Mouse (Mus musculus) intestine, embryonic 14.5 days (tissue): Measurements from ENCODE around the gene Morc1. TPM values are rescaled to one million over a fixed set of nuclear protein-coding genes. Genes with fewer than 3 reads are reported as not detected.

ENCODE experiments used
- ATAC-seq: fragments of 200-750 bp; cut with Nextera tagmentation; replicated peaks from 2 replicates; pipeline ENCODE4 v1.8.0; 2017; ENCODE audit warnings: low read depth, moderate number of reproducible peaks, moderate TSS enrichment, moderate library complexity; ENCODE audit not compliant: low FRiP score, low TSS enrichment
- DNase-seq: peaks from one replicate; pipeline ENCODE4 v3.0.0-alpha.2; 2018; ENCODE audit warnings: low spot score
- H3K27ac ChIP-seq: fragments of 300-500 bp; sonication (generic); 2 replicates; pipeline ENCODE4 v1.5.1; 2014; ENCODE audit warnings: low read depth, mild to moderate bottlenecking, control low read depth
- H3K27me3 ChIP-seq: fragments of 300-500 bp; sonication (generic); replicated peaks from 2 replicates; pipeline ENCODE4 v1.6.1; 2014; ENCODE audit warnings: low read length, control low read depth; ENCODE audit not compliant: control insufficient read depth, insufficient read depth
- H3K36me3 ChIP-seq: fragments of 300-500 bp; sonication (generic); 2 replicates; pipeline ENCODE4 v1.6.1; 2014; ENCODE audit warnings: low read length, control low read depth; ENCODE audit not compliant: control insufficient read depth, insufficient read depth
- H3K4me1 ChIP-seq: fragments of 300-500 bp; sonication (generic); replicated peaks from 2 replicates; pipeline ENCODE4 v1.6.1; 2014; ENCODE audit warnings: low read length, control low read depth, mixed read lengths; ENCODE audit not compliant: control insufficient read depth, insufficient read depth
- H3K4me2 ChIP-seq: fragments of 300-500 bp; sonication (generic); 2 replicates; pipeline ENCODE4 v1.6.1; 2014; ENCODE audit warnings: low read length
- H3K4me3 ChIP-seq: fragments of 300-500 bp; sonication (generic); 2 replicates; pipeline ENCODE4 v1.5.1; 2014; ENCODE audit warnings: low read depth, low read length, control low read depth, mixed read lengths
- H3K9ac ChIP-seq: fragments of 300-500 bp; sonication (generic); 2 replicates; pipeline ENCODE4 v1.6.1; 2014; ENCODE audit warnings: mild to moderate bottlenecking, low read length
- H3K9me3 ChIP-seq: fragments of 300-500 bp; sonication (generic); 2 replicates; pipeline ENCODE4 v1.6.1; 2016; ENCODE audit warnings: low read length, control low read depth; ENCODE audit not compliant: control insufficient read depth
- WGBS: fragments of 180-500 bp; shearing (Covaris S2); extraction: QIAGEN DNeasy Blood & Tissue Kit; methylation state at CpG from one replicate; pipeline ENCODE4 v1.1.7; 2014; 5-methylcytosine and 5-hydroxymethylcytosine counted together
- polyA plus RNA-seq: library from polyadenylated mRNA; unstranded; fragments of >200 nt; fragmentation: Nextera tagmentation; extraction: Ambion mirVana; gene quantifications from 2 replicates; pipeline ENCODE4 v1.2.1, GENCODE M21; 2014

Gene Morc1
- polyA plus RNA-seq, 1 experiment from 2014 or later = 0.14 TPM

DNA sequence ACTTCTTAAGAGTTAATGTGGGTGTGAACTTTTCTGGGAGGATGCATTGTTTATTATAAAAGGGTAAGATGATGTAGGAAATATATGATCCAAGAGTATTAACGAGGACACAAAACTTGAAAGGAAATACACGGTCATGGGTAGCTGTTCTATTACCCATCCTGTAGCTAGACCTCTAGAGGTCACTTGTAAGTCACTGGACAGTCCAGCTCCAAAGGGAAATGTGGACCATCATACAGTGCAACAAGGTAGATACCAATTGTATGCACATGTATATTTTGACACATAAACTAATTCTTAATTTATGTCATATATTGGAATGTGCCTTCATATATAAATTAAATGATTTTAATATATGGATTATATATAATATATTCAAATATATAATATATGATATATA, 245.2 kb downstream of the Morc1 start:
- Histone ChIP-seq H3K9ac (no peak overlapping the region), H3K4me2 (no peak overlapping the region), H3K36me3 (no peaks in the 10 kb centered on the region), H3K27me3 (no peaks in the 10 kb centered on the region), H3K9me3 (no peaks in the 10 kb centered on the region), H3K4me1 (no peaks in the 10 kb centered on the region), H3K27ac (no peak overlapping the region), H3K4me3 (no peak overlapping the region)
- WGBS = 72% methylated on average over 2 of the region's 2 CpGs
- ATAC-seq (no peak), DNase-seq (no peak)

DNA sequence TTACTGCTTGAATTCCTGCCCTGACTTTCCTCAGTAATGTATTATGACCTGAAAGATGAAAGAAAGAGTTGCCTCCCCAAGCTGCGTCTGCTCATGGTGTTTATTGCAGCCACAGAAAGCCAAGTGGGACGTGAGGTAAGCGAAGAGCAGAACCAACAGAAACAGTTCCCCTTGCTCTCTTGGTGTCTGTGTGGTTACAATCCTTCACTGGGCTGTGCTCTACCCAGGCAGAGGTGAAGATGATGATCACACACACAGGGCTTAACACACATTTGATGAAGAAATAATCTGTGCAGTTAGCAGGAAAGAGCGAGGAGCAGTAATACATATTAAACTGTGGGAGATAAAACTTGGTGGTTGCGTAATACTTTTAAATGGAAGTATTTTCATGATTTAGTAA, 246.3 kb downstream of the Morc1 start:
- no peak for ATAC-seq
- no peak overlapping the region for H3K4me3 ChIP-seq
- H3K9me3 ChIP-seq = no peaks in the 10 kb centered on the region
- no peaks in the 10 kb centered on the region for H3K27me3 ChIP-seq
- no peak overlapping the region for H3K4me2 ChIP-seq
- H3K36me3 ChIP-seq = no peaks in the 10 kb centered on the region
- H3K4me1 ChIP-seq = no peaks in the 10 kb centered on the region
- no peak overlapping the region for H3K27ac ChIP-seq
- no peak for DNase-seq
- WGBS = 69% methylated on average over 5 of the region's 5 CpGs
- H3K9ac ChIP-seq = no peak overlapping the region

DNA sequence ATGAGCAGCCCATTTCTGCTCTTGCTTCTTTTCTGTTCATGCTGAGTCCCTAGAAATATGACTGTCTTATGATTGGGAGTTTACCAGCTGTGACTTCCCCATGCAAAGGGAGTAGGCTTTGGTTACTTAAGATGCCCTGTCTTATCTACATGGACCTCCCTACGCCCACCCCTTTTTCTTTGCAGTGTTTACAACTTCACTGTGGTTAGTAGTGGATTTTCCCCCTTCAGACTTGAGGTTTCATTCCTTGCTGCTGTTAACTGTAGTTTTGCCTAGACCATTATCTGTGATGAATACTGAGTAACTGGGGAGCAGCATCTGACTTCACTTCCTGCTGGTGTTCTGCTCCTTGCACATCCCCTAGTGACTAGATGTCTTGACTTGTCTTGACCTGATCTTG, 247.0 kb downstream of the Morc1 start:
- Histone ChIP-seq H3K36me3 (no peaks in the 10 kb centered on the region), H3K4me1 (no peaks in the 10 kb centered on the region), H3K4me3 (no peak overlapping the region), H3K27me3 (no peaks in the 10 kb centered on the region), H3K27ac (no peak overlapping the region), H3K4me2 (no peak overlapping the region), H3K9me3 (no peaks in the 10 kb centered on the region), H3K9ac (no peak overlapping the region)
- DNase-seq (no peak), ATAC-seq (no peak)
- WGBS = 89% methylated on average over 1 of the region's 1 CpGs

Other genes with a start within 250 kb of the Morc1 start
- not detected in 2 replicates for gene Dppa4, start 147.5 kb upstream of the Morc1 start, polyA plus RNA-seq
- 0.07 TPM in 1 of 2 replicates, not detected in the other for gene Dppa2, start 127.3 kb upstream of the Morc1 start, polyA plus RNA-seq
- 0.62 and 0.73 TPM in 2 replicates for gene Gm5485, start 18.8 kb upstream of the Morc1 start, polyA plus RNA-seq